Mouse (Mus musculus): ENCODE results near the gene Vmn2r92.
"Not testable (repeated sequence)": the region's sequence is repeated elsewhere in the genome, so short reads cannot be mapped to it uniquely, and the experiment has no call there.

The Vmn2r92 gene

GRCm38 (mm10) chr17:18151587-18151986 lies at the start of gene Vmn2r92:
Vmn2r92 (plus strand) TSS chr17:18151887.
- not testable (repeated sequence) for DNase-seq

GRCm38 (mm10) chr17:18102265-18102664 lies 49.4 kb upstream of the Vmn2r92 start:
- not testable (repeated sequence) for DNase-seq

GRCm38 (mm10) chr17:18161194-18161593 lies 9.5 kb downstream of the Vmn2r92 start:
- DNase-seq = not testable (repeated sequence)

DNA sequence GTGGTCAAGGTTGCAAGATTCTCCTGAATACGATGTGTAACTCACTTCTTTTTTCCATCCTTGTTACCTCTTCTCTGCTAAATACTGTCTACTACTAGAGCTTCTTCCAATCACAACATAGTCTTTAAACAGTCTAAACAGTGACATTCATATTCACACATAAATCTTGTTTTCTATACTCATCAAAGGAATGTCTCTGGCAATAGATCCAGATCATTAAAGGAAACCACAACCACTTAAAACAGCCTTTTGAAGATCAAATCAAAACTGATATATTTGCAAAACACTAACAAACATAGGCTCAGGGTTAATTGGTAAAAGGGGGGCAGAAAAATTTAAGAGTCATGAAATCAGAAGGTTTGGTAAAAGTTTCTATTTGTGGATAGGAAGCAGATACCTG lies 38.0 kb downstream of the Vmn2r92 start:
- no peak for DNase-seq

GRCm38 (mm10) chr17:18221300-18221699 lies 69.6 kb downstream of the Vmn2r92 start:
- DNase-seq = no peak

GRCm38 (mm10) chr17:18231996-18232395 lies 80.3 kb downstream of the Vmn2r92 start:
- DNase-seq = no peak

- DNase-seq = no peak
Measured at GRCm38 (mm10) chr17:18236931-18237330, 85.2 kb downstream of the Vmn2r92 start.

All from kidney, postnatal 36 days (tissue).